Mouse (Mus musculus) liver, embryonic 15.5 days (tissue): ENCODE data around the gene Kctd2. TPM values are rescaled to one million over a fixed set of nuclear protein-coding genes. Genes with fewer than 3 reads are reported as not detected.
A peak's percentile ranks its signal among the peaks of the same experiment; 100 is the strongest.

Source experiments
- ATAC-seq: fragments of 200-750 bp; cut with Nextera tagmentation; 2 replicates; pipeline ENCODE4 v1.8.0; 2017; ENCODE audit warnings: moderate number of reproducible peaks, mild to moderate bottlenecking, moderate library complexity; ENCODE audit not compliant: insufficient read depth
- H3K27ac ChIP-seq: fragments of 300-500 bp; sonication (generic); replicated peaks from 2 replicates; pipeline ENCODE4 v1.5.1; 2015; ENCODE audit warnings: mild to moderate bottlenecking, inconsistent platforms
- H3K27me3 ChIP-seq: fragments of 300-500 bp; sonication (generic); 2 replicates; pipeline ENCODE4 v1.6.1; 2015; ENCODE audit warnings: mild to moderate bottlenecking, inconsistent platforms
- H3K36me3 ChIP-seq: fragments of 300-500 bp; sonication (generic); replicated peaks from 2 replicates; pipeline ENCODE4 v1.6.1; 2015; ENCODE audit warnings: moderate library complexity, mild to moderate bottlenecking, inconsistent platforms
- H3K4me1 ChIP-seq: fragments of 300-500 bp; sonication (generic); replicated peaks from 2 replicates; pipeline ENCODE4 v1.6.1; 2015; ENCODE audit warnings: inconsistent platforms
- H3K4me2 ChIP-seq: fragments of 300-500 bp; sonication (generic); 2 replicates; pipeline ENCODE4 v1.6.1; 2015; ENCODE audit warnings: moderate library complexity, mild to moderate bottlenecking, inconsistent platforms
- H3K4me3 ChIP-seq: fragments of 300-500 bp; sonication (generic); replicated peaks from 2 replicates; pipeline ENCODE4 v1.5.1; 2015; ENCODE audit warnings: mild to moderate bottlenecking, inconsistent platforms
- H3K9ac ChIP-seq: fragments of 300-500 bp; sonication (generic); 2 replicates; pipeline ENCODE4 v1.6.1; 2015; ENCODE audit warnings: moderate library complexity, mild to moderate bottlenecking, inconsistent platforms
- H3K9me3 ChIP-seq: fragments of 300-500 bp; sonication (generic); replicated peaks from 2 replicates; pipeline ENCODE4 v1.6.1; 2016; ENCODE audit warnings: inconsistent platforms
- WGBS: fragments of 180-500 bp; shearing (Covaris S2); methylation state at CpG from one replicate; pipeline ENCODE4 v1.1.7; 2015; ENCODE audit warnings: mixed read lengths; ENCODE audit not compliant: insufficient replicate concordance; 5-methylcytosine and 5-hydroxymethylcytosine counted together
- polyA plus RNA-seq: library from polyadenylated mRNA; unstranded; fragments of >200 nt; fragmentation: Nextera tagmentation; extraction: Ambion mirVana; gene quantifications from 2 replicates; pipeline ENCODE4 v1.2.1, GENCODE M21; 2015

Kctd2 gene
- 4.4 and 5.6 TPM in 2 replicates for polyA plus RNA-seq

GRCm38 (mm10) chr11:115419531-115420237, at the start of gene Kctd2, which contains the start of gene Atp5h:
TSS of gene Kctd2 (plus strand) at chr11:115420128.
TSS of gene Atp5h (minus strand) at chr11:115419962.
- H3K27me3 ChIP-seq: no peaks in the 10 kb centered on the region
- peak within 1 kb of the TSS; percentile 96 for H3K4me3 ChIP-seq
- peak within 1 kb of the TSS; percentile 83 for H3K27ac ChIP-seq
- no peaks in the 10 kb centered on the region for H3K9me3 ChIP-seq
- peak; percentile 97 for ATAC-seq
- under 1% methylated on average over 56 of the region's 56 CpGs for WGBS
- H3K4me2 ChIP-seq: peak within 1 kb of the TSS; percentile 99
- H3K4me1 ChIP-seq: peaks cover 45% of the 10 kb centered on the region
- H3K9ac ChIP-seq: peak within 1 kb of the TSS; percentile 96
- H3K36me3 ChIP-seq: peaks cover 42% of the 10 kb centered on the region

DNA sequence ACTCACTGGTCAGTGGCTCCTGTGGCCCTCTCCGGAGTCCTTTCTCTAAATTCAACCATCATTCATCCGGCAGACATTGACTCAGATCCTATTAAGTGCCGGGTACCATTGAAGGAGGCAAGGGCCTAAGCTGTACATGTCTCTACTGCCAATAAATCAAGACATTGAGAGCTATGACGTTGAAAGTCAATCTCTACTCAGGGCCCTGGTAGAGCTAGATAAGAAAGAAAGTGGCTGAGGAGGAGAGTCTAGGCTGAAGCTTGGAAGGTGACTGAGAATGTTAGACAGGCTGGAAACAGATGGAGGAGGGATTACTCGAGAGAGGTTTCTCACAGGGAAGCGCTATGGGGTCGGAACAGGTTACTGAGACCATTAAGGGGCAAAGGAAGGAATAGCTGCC, 49.6 kb upstream of the Kctd2 start:
- Histone ChIP-seq H3K9ac (no peak overlapping the region), H3K36me3 (no peaks in the 10 kb centered on the region), H3K4me3 (no peak overlapping the region), H3K4me1 (peaks cover 15% of the 10 kb centered on the region), H3K4me2 (no peak overlapping the region), H3K27ac (no peak overlapping the region), H3K9me3 (no peaks in the 10 kb centered on the region), H3K27me3 (peaks cover 92% of the 10 kb centered on the region)
- no peak for ATAC-seq
- 37% methylated on average over 7 of the region's 7 CpGs for WGBS

- Histone ChIP-seq H3K9me3 (no peaks in the 10 kb centered on the region), H3K27ac (no peak overlapping the region), H3K4me1 (peaks cover 15% of the 10 kb centered on the region), H3K4me2 (no peak overlapping the region), H3K36me3 (no peaks in the 10 kb centered on the region), H3K27me3 (peaks cover 92% of the 10 kb centered on the region), H3K4me3 (no peak overlapping the region), H3K9ac (no peak overlapping the region)
- 51% methylated on average over 8 of the region's 8 CpGs for WGBS
- ATAC-seq: no peak
Measured at GRCm38 (mm10) chr11:115371354-115371753, 48.6 kb upstream of the Kctd2 start.

- Histone ChIP-seq H3K36me3 (no peaks in the 10 kb centered on the region), H3K27ac (no peak overlapping the region), H3K4me1 (peaks cover 12% of the 10 kb centered on the region), H3K27me3 (peaks cover 90% of the 10 kb centered on the region), H3K4me3 (no peak overlapping the region), H3K9ac (no peak overlapping the region), H3K9me3 (no peaks in the 10 kb centered on the region), H3K4me2 (no peak overlapping the region)
- WGBS: 30% methylated on average over 1 of the region's 1 CpGs
- ATAC-seq: no peak
Measured at GRCm38 (mm10) chr11:115372015-115372414, 47.9 kb upstream of the Kctd2 start.

DNA sequence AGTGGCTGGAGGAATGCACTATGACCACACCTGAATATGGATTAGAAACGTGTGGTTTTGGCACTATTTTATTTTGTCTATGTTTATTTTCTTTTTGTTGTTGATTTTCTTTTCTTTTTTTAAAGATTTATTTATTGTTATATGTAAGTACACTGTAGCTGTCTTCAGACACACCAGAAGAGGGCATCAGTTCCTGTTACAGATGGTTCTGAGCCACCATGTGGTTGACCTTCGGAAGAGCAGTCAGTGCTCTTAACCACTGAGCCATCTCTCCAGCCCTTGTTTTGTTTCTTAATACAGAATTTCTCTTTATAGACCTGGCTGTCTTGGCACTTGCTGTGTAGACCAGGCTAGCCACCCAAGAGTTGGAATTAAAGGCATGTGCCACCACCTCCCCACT, 47.2 kb upstream of the Kctd2 start:
- Histone ChIP-seq H3K27me3 (peaks cover 89% of the 10 kb centered on the region), H3K4me1 (peaks cover 4% of the 10 kb centered on the region), H3K9ac (no peak overlapping the region), H3K36me3 (no peaks in the 10 kb centered on the region), H3K4me2 (no peak overlapping the region), H3K27ac (no peak overlapping the region), H3K9me3 (no peaks in the 10 kb centered on the region), H3K4me3 (no peak overlapping the region)
- WGBS: 31% methylated on average over 2 of the region's 2 CpGs
- no peak for ATAC-seq

GRCm38 (mm10) chr11:115373805-115374694, 45.9 kb upstream of the Kctd2 start:
- H3K4me3 ChIP-seq: peak overlapping the region; percentile 26
- no peak overlapping the region for H3K27ac ChIP-seq
- H3K36me3 ChIP-seq: no peaks in the 10 kb centered on the region
- no peaks in the 10 kb centered on the region for H3K9me3 ChIP-seq
- no peak overlapping the region for H3K9ac ChIP-seq
- WGBS: 3% methylated on average over 30 of the region's 30 CpGs
- H3K4me2 ChIP-seq: peak overlapping the region; percentile 39
- H3K27me3 ChIP-seq: peaks cover 88% of the 10 kb centered on the region
- ATAC-seq: no peak
- H3K4me1 ChIP-seq: 0 out of 2 replicates have a peak, but pooled peaks cover 3% of the 10 kb centered on the region

GRCm38 (mm10) chr11:115374695-115375425, 45.1 kb upstream of the Kctd2 start:
- WGBS: 46% methylated on average over 12 of the region's 12 CpGs
- Histone ChIP-seq H3K27ac (no peak overlapping the region), H3K27me3 (peaks cover 87% of the 10 kb centered on the region), H3K36me3 (no peaks in the 10 kb centered on the region), H3K9me3 (no peaks in the 10 kb centered on the region), H3K4me3 (no peak overlapping the region), H3K4me2 (no peak overlapping the region), H3K9ac (no peak overlapping the region), H3K4me1 (0 out of 2 replicates have a peak, but pooled peaks cover 3% of the 10 kb centered on the region)
- ATAC-seq: no peak

- no peaks in the 10 kb centered on the region for H3K9me3 ChIP-seq
- no peak overlapping the region for H3K4me3 ChIP-seq
- no peak overlapping the region for H3K4me2 ChIP-seq
- ATAC-seq: no peak
- WGBS: 56% methylated on average over 7 of the region's 7 CpGs
- H3K27ac ChIP-seq: no peak overlapping the region
- H3K27me3 ChIP-seq: peaks cover 87% of the 10 kb centered on the region
- no peaks in the 10 kb centered on the region for H3K36me3 ChIP-seq
- 0 out of 2 replicates have a peak, but pooled peaks cover 3% of the 10 kb centered on the region for H3K4me1 ChIP-seq
- H3K9ac ChIP-seq: no peak overlapping the region
Measured at GRCm38 (mm10) chr11:115376722-115377121, 43.2 kb upstream of the Kctd2 start.

DNA sequence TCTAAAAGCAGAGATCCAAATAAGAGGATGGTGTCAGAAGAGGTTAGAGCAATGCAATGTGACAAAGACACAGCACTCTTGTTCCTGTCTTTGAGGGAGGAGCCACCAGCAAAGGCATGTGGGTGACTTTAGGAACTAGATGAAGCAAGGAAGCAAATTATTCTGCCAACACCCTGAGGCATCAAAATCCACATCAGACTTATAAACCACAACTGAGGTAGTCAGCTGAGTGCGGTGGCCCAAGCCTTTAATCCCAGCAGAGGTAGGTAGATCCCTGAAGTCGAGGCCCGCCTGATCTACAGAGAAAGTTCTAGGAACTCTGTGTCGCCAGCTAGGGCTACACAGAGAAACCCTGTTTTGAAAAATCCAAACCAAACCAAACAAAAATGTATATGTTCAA, 42.7 kb upstream of the Kctd2 start:
- Histone ChIP-seq H3K36me3 (no peaks in the 10 kb centered on the region), H3K27me3 (peaks cover 87% of the 10 kb centered on the region), H3K4me3 (no peak overlapping the region), H3K4me1 (peaks cover 5% of the 10 kb centered on the region; the same call in 1 of the 2 replicates), H3K27ac (no peak overlapping the region), H3K9me3 (no peaks in the 10 kb centered on the region), H3K9ac (no peak overlapping the region), H3K4me2 (no peak overlapping the region)
- no peak for ATAC-seq
- 64% methylated on average over 4 of the region's 4 CpGs for WGBS

GRCm38 (mm10) chr11:115377854-115378253, 42.1 kb upstream of the Kctd2 start:
- Histone ChIP-seq H3K4me2 (no peak overlapping the region), H3K27ac (no peak overlapping the region), H3K9ac (no peak overlapping the region), H3K4me3 (no peak overlapping the region), H3K27me3 (peaks cover 90% of the 10 kb centered on the region), H3K36me3 (no peaks in the 10 kb centered on the region), H3K4me1 (peaks cover 9% of the 10 kb centered on the region; the same call in 1 of the 2 replicates), H3K9me3 (no peaks in the 10 kb centered on the region)
- WGBS: 59% methylated on average over 7 of the region's 7 CpGs
- no peak for ATAC-seq
